ENCODE assay signal across 9 mouse cellular contexts in genomic region chr1:158356051-158356461, GRCm38 (mm10). TPM values are rescaled to one million over a fixed set of nuclear protein-coding genes. Genes with fewer than 3 reads are reported as not detected.
DNase-seq lines count a peak whose midpoint lies in the region; ATAC-seq lines count a peak whose summit lies in the region.
"Had no signal": no experiment of that assay in that cellular context is flagged by ENCODE, and none has a peak within 500 bp of the region (broad histone marks: within the 10 kb centered on the region; RNA-seq: fewer than 3 reads in every experiment).

Gene Brinp2 (minus strand): TSS chr1:158356326.

- peak; percentile 91 for ATAC-seq in heart, embryonic 12.5 days (ENCODE audit: insufficient number of reproducible peaks, low FRiP score)
- ATAC-seq in kidney, embryonic 14.5 days (ENCODE audit: low FRiP score, low TSS enrichment) = peak; percentile 98
- ATAC-seq in limb, embryonic 11.5 days (ENCODE audit: insufficient number of reproducible peaks, low FRiP score, low TSS enrichment, low read depth) = peak; percentile 97
- peak; percentile 99 for ATAC-seq in midbrain, embryonic 13.5 days
- peak; percentile 91 for ATAC-seq in stomach, embryonic 16.5 days (ENCODE audit: insufficient read depth, low FRiP score)

- DNase-seq in thymus, postnatal 4 days = peak; percentile 15
- DNase-seq in thymus, postnatal 36 days = no peak
- DNase-seq in forebrain, embryonic 10.5 days (ENCODE audit: extremely low spot score, low spot score) = peak; percentile 89
- DNase-seq in limb, embryonic 11.5 days (ENCODE audit: low spot score) = peak; percentile 85

- peak within 1 kb of the TSS; percentile 90 for H3K4me2 ChIP-seq in heart, embryonic 12.5 days
- peak within 1 kb of the TSS; percentile 75 for H3K4me2 ChIP-seq in kidney, embryonic 14.5 days (replicated peaks; ENCODE audit: low read depth, low read length)
- H3K4me2 ChIP-seq in limb, embryonic 11.5 days (ENCODE audit: low read depth, severe bottlenecking) = peak within 1 kb of the TSS; percentile 78
- peak within 1 kb of the TSS; percentile 79 for H3K4me2 ChIP-seq in midbrain, embryonic 13.5 days (replicated peaks)
- H3K4me2 ChIP-seq in stomach, embryonic 16.5 days (ENCODE audit: low read depth, low read length) = peak within 1 kb of the TSS; percentile 65

- peak within 1 kb of the TSS; percentile 53; the same call in 1 of the 2 replicates for H3K27ac ChIP-seq in forebrain, embryonic 10.5 days
- no peak within 1 kb of the TSS for H3K27ac ChIP-seq in heart, embryonic 12.5 days (ENCODE audit: poor library complexity, severe bottlenecking)
- no peak within 1 kb of the TSS for H3K27ac ChIP-seq in kidney, embryonic 14.5 days (ENCODE audit: low read depth, low read length)
- H3K27ac ChIP-seq in limb, embryonic 11.5 days (replicated peaks; ENCODE audit: low read depth, low read length) = no peak within 1 kb of the TSS
- peak within 1 kb of the TSS; percentile 80 for H3K27ac ChIP-seq in midbrain, embryonic 13.5 days
- no peak within 1 kb of the TSS for H3K27ac ChIP-seq in stomach, embryonic 16.5 days (ENCODE audit: low read length)

- peak within 1 kb of the TSS; percentile 72 for H3K4me3 ChIP-seq in forebrain, embryonic 10.5 days
- H3K4me3 ChIP-seq in heart, embryonic 12.5 days = peak within 1 kb of the TSS; percentile 59
- H3K4me3 ChIP-seq in kidney, embryonic 14.5 days (ENCODE audit: low read length) = peak within 1 kb of the TSS; percentile 44
- peak within 1 kb of the TSS; percentile 46 for H3K4me3 ChIP-seq in limb, embryonic 11.5 days (ENCODE audit: low read depth, low read length)
- peak within 1 kb of the TSS; percentile 65 for H3K4me3 ChIP-seq in midbrain, embryonic 13.5 days (replicated peaks)
- H3K4me3 ChIP-seq in stomach, embryonic 16.5 days (replicated peaks; ENCODE audit: low read length) = peak within 1 kb of the TSS; percentile 50

- peak within 1 kb of the TSS; percentile 28; the same call in 1 of the 2 replicates for H3K9ac ChIP-seq in heart, embryonic 12.5 days
- H3K9ac ChIP-seq in kidney, embryonic 14.5 days (ENCODE audit: low read depth, low read length) = peak within 1 kb of the TSS; percentile 35; the same call in 1 of the 2 replicates
- H3K9ac ChIP-seq in limb, embryonic 11.5 days (ENCODE audit: low read length) = no peak within 1 kb of the TSS; the same call in 1 of the 2 replicates
- peak within 1 kb of the TSS; percentile 81 for H3K9ac ChIP-seq in midbrain, embryonic 13.5 days (replicated peaks)
- peak within 1 kb of the TSS; percentile 26; the same call in 1 of the 2 replicates for H3K9ac ChIP-seq in stomach, embryonic 16.5 days (ENCODE audit: low read length)

- H3K27me3 ChIP-seq in forebrain, embryonic 10.5 days (ENCODE audit: poor library complexity, severe bottlenecking) = peaks cover 67% of the 10 kb centered on the region
- peaks cover 55% of the 10 kb centered on the region for H3K27me3 ChIP-seq in heart, embryonic 12.5 days (replicated peaks)
- H3K27me3 ChIP-seq in kidney, embryonic 14.5 days (ENCODE audit: control insufficient read depth, insufficient read depth, low read length) = peaks cover 35% of the 10 kb centered on the region
- H3K27me3 ChIP-seq in limb, embryonic 11.5 days (ENCODE audit: control insufficient read depth, insufficient read depth, low read length) = peaks cover 31% of the 10 kb centered on the region
- H3K27me3 ChIP-seq in midbrain, embryonic 13.5 days = peaks cover 13% of the 10 kb centered on the region
- H3K27me3 ChIP-seq in stomach, embryonic 16.5 days (ENCODE audit: control insufficient read depth, insufficient read depth, low read length) = peaks cover 24% of the 10 kb centered on the region

- under 1% methylated on average over 30 of the region's 30 CpGs for WGBS in forebrain, embryonic 10.5 days
- under 1% methylated on average over 30 of the region's 30 CpGs for WGBS in heart, embryonic 12.5 days
- WGBS in kidney, embryonic 14.5 days = under 1% methylated on average over 30 of the region's 30 CpGs
- WGBS in limb, embryonic 11.5 days = under 1% methylated on average over 30 of the region's 30 CpGs
- under 1% methylated on average over 30 of the region's 30 CpGs for WGBS in midbrain, embryonic 13.5 days
- WGBS in stomach, embryonic 16.5 days = under 1% methylated on average over 30 of the region's 30 CpGs

- peaks cover 20% of the 10 kb centered on the region for H3K4me1 ChIP-seq in forebrain, embryonic 10.5 days
- peaks cover 3% of the 10 kb centered on the region; the same call in 1 of the 2 replicates for H3K4me1 ChIP-seq in heart, embryonic 12.5 days (replicated peaks)
- H3K4me1 ChIP-seq in kidney, embryonic 14.5 days (ENCODE audit: control insufficient read depth, insufficient read depth, low read length) = peaks cover 5% of the 10 kb centered on the region; the same call in 1 of the 2 replicates
- 0 out of 2 replicates have a peak, but pooled peaks cover 4% of the 10 kb centered on the region for H3K4me1 ChIP-seq in limb, embryonic 11.5 days (ENCODE audit: control insufficient read depth, insufficient read depth, low read length)
- peaks cover 40% of the 10 kb centered on the region for H3K4me1 ChIP-seq in midbrain, embryonic 13.5 days (replicated peaks)
- peaks cover 6% of the 10 kb centered on the region; the same call in 1 of the 2 replicates for H3K4me1 ChIP-seq in stomach, embryonic 16.5 days (ENCODE audit: control insufficient read depth, insufficient read depth, low read length)

- no peaks in the 10 kb centered on the region for H3K9me3 ChIP-seq in forebrain, embryonic 10.5 days
- no peaks in the 10 kb centered on the region for H3K9me3 ChIP-seq in heart, embryonic 12.5 days (replicated peaks)
- H3K9me3 ChIP-seq in kidney, embryonic 14.5 days (ENCODE audit: control insufficient read depth, low read length) = no peaks in the 10 kb centered on the region
- H3K9me3 ChIP-seq in limb, embryonic 11.5 days (ENCODE audit: control insufficient read depth, low read length) = no peaks in the 10 kb centered on the region
- no peaks in the 10 kb centered on the region for H3K9me3 ChIP-seq in midbrain, embryonic 13.5 days
- H3K9me3 ChIP-seq in stomach, embryonic 16.5 days (replicated peaks; ENCODE audit: control insufficient read depth, low read length) = no peaks in the 10 kb centered on the region

- no peaks in the 10 kb centered on the region for H3K36me3 ChIP-seq in forebrain, embryonic 10.5 days (replicated peaks)
- H3K36me3 ChIP-seq in heart, embryonic 12.5 days = no peaks in the 10 kb centered on the region
- H3K36me3 ChIP-seq in kidney, embryonic 14.5 days (ENCODE audit: control insufficient read depth, insufficient read depth, low read length) = no peaks in the 10 kb centered on the region
- no peaks in the 10 kb centered on the region for H3K36me3 ChIP-seq in limb, embryonic 11.5 days (ENCODE audit: control insufficient read depth, insufficient read depth, low read length)
- no peaks in the 10 kb centered on the region for H3K36me3 ChIP-seq in midbrain, embryonic 13.5 days
- H3K36me3 ChIP-seq in stomach, embryonic 16.5 days (ENCODE audit: control insufficient read depth, insufficient read depth, low read length) = no peaks in the 10 kb centered on the region

RNA-seq across cellular contexts. Expression of gene Brinp2, which starts in this region (rescaled TPM):
- 1.0 and 2.4 TPM in 2 replicates for polyA plus RNA-seq in forebrain, embryonic 10.5 days (2016; fragmentation: Nextera tagmentation; extraction: Ambion mirVana)
- polyA plus RNA-seq in heart, embryonic 12.5 days (2016; fragmentation: Nextera tagmentation; extraction: Ambion mirVana) = 0.78 and 1.0 TPM in 2 replicates
- 0.07 and 0.11 TPM in 2 replicates for polyA plus RNA-seq in kidney, embryonic 14.5 days (2014; fragmentation: Nextera tagmentation; extraction: Ambion mirVana)
- 0.05 TPM in 1 of 2 replicates, not detected in the other for polyA plus RNA-seq in limb, embryonic 11.5 days (2014; fragmentation: Nextera tagmentation; extraction: Ambion mirVana)
- polyA plus RNA-seq in midbrain, embryonic 13.5 days (2015; fragmentation: Nextera tagmentation; extraction: Ambion mirVana) = 18.5 and 18.9 TPM in 2 replicates
- polyA plus RNA-seq in stomach, embryonic 16.5 days (2015; fragmentation: Nextera tagmentation; extraction: Ambion mirVana) = 1.4 and 1.9 TPM in 2 replicates
- polyA plus RNA-seq: C2C12 had no signal

Comparison
In these comparisons a context has a peak if more than half of its experiments do, and no peak if none do; other contexts are left out.
1. DNase-seq: peak in thymus, postnatal 4 days (single experiment) and forebrain, embryonic 10.5 days (single experiment); none in thymus, postnatal 36 days (0 of 2).
2. Peak in ATAC-seq, H3K4me3 ChIP-seq, H3K9ac ChIP-seq and H3K4me2 ChIP-seq in kidney, embryonic 14.5 days; RNA of the gene not detected or under 1 TPM.
3. Peak in DNase-seq, ATAC-seq, H3K4me3 ChIP-seq and H3K4me2 ChIP-seq in limb, embryonic 11.5 days; RNA of the gene not detected or under 1 TPM.
4. H3K27ac ChIP-seq: peak in forebrain, embryonic 10.5 days (single experiment) and midbrain, embryonic 13.5 days (single experiment); none in heart, embryonic 12.5 days (single experiment), kidney, embryonic 14.5 days (single experiment), limb, embryonic 11.5 days (single experiment) and stomach, embryonic 16.5 days (single experiment).
5. Peak in every context shown above with its lines, with median percentiles within 50 percentile points of each other: H3K4me3 ChIP-seq, ATAC-seq and H3K4me2 ChIP-seq.